Mouse (Mus musculus) embryonic fibroblast, embryonic 13.5 days (primary cell): ENCODE data around the gene Stfa2. TPM values are rescaled to one million over a fixed set of nuclear protein-coding genes. Genes with fewer than 3 reads are reported as not detected.
"Not testable (repeated sequence)": the region's sequence is repeated elsewhere in the genome, so short reads cannot be mapped to it uniquely, and the experiment has no call there.

Source experiments
- H3K27ac ChIP-seq: 2 replicates; pipeline ENCODE4 v1.5.1; 2012; ENCODE audit warnings: low read length, control low read depth, inconsistent platforms; ENCODE audit not compliant: insufficient read depth
- H3K4me1 ChIP-seq: 2 replicates; pipeline ENCODE4 v1.6.1; 2011; ENCODE audit warnings: low read length; ENCODE audit not compliant: control insufficient read depth, insufficient read depth
- H3K4me3 ChIP-seq: 2 replicates; pipeline ENCODE4 v1.5.1; 2011; ENCODE audit warnings: mild to moderate bottlenecking, control low read depth, low read length; ENCODE audit not compliant: insufficient read depth
- CTCF ChIP-seq: IDR thresholded peaks from 2 replicates; pipeline ENCODE4 v1.5.1; 2011; ENCODE audit warnings: mild to moderate bottlenecking, control low read depth, low read length, moderate library complexity, borderline replicate concordance; ENCODE audit not compliant: insufficient read depth
- POLR2A ChIP-seq: IDR thresholded peaks from 2 replicates; pipeline ENCODE4 v1.6.1; 2011; ENCODE audit warnings: low read depth, mild to moderate bottlenecking, control low read depth, low read length, moderate library complexity
- polyA plus RNA-seq: library from polyadenylated mRNA; stranded (reverse); fragments of >200 nt; gene quantifications from 2 replicates; pipeline ENCODE4 v1.2.4, GENCODE M21; 2011; ENCODE audit warnings: low read depth; ENCODE audit not compliant: missing spikeins, insufficient read length

The Stfa2 gene
- not detected in 2 replicates for polyA plus RNA-seq

GRCm38 (mm10) chr16:36408357-36408756, at the start of gene Stfa2:
TSS of gene Stfa2 (minus strand) at chr16:36408457.
- TF ChIP-seq POLR2A (no peak), CTCF (no peak)
- no peaks in the 10 kb centered on the region for H3K4me1 ChIP-seq

GRCm38 (mm10) chr16:36455342-36455802, 47.1 kb upstream of the Stfa2 start, which contains the start of gene Stfa3:
TSS of gene Stfa3 (minus strand) at chr16:36455392.
- Histone ChIP-seq H3K4me3 (no peak within 1 kb of the TSS), H3K4me1 (no peaks in the 10 kb centered on the region), H3K27ac (no peak within 1 kb of the TSS)
- TF ChIP-seq POLR2A (no peak), CTCF (no peak)

More at GRCm38 (mm10) chr16:36408357-36408756, at the start of gene Stfa2:
- Histone ChIP-seq H3K4me3 (no peak within 1 kb of the TSS), H3K27ac (no peak within 1 kb of the TSS)

GRCm38 (mm10) chr16:36420979-36421378, 12.7 kb upstream of the Stfa2 start:
- H3K4me3 ChIP-seq, H3K27ac ChIP-seq, H3K4me1 ChIP-seq: not testable (repeated sequence)

- no peak overlapping the region for H3K27ac ChIP-seq
- no peak overlapping the region for H3K4me3 ChIP-seq
- TF ChIP-seq CTCF (no peak), POLR2A (no peak)
- no peaks in the 10 kb centered on the region for H3K4me1 ChIP-seq
Observed at GRCm38 (mm10) chr16:36389060-36389459, 19.2 kb downstream of the Stfa2 start.

- H3K4me1 ChIP-seq, H3K4me3 ChIP-seq: not testable (repeated sequence)
Observed at GRCm38 (mm10) chr16:36367648-36368047, 40.6 kb downstream of the Stfa2 start, which contains the start of gene BC100530. TSS of gene BC100530 (minus strand) at chr16:36367748.

More at GRCm38 (mm10) chr16:36367648-36368047, 40.6 kb downstream of the Stfa2 start, which contains the start of gene BC100530:
- not testable (repeated sequence) for H3K27ac ChIP-seq

Other genes with a start within 250 kb of the Stfa2 start
- not detected in 2 replicates for gene Gm5483, start 224.2 kb downstream of the Stfa2 start, polyA plus RNA-seq
- gene Gm5416, start 198.1 kb downstream of the Stfa2 start, polyA plus RNA-seq = not detected in 2 replicates
- not detected in 2 replicates for gene 2010005H15Rik, start 187.0 kb downstream of the Stfa2 start, polyA plus RNA-seq
- not detected in 2 replicates for gene Stfa1, start 131.5 kb downstream of the Stfa2 start, polyA plus RNA-seq
- gene BC117090, start 74.1 kb downstream of the Stfa2 start, polyA plus RNA-seq = not detected in 2 replicates
- not detected in 2 replicates for gene BC100530, start 40.7 kb downstream of the Stfa2 start, polyA plus RNA-seq
- not detected in 2 replicates for gene Stfa3, start 46.9 kb upstream of the Stfa2 start, polyA plus RNA-seq
- gene Casr, start 153.7 kb upstream of the Stfa2 start, polyA plus RNA-seq = not detected in 2 replicates